Mouse (Mus musculus): ENCODE results near the gene Mob2. TPM values are rescaled to one million over a fixed set of nuclear protein-coding genes. Genes with fewer than 3 reads are reported as not detected.

The Mob2 gene
- polyA plus RNA-seq, 1 experiment = 31.8 TPM

GRCm38 (mm10) chr7:141994121-141994520, 66.7 kb downstream of the Mob2 start:
- no peaks in the 10 kb centered on the region for H3K36me3 ChIP-seq (ENCODE audit: control insufficient read depth, insufficient read depth, low read length)

DNA sequence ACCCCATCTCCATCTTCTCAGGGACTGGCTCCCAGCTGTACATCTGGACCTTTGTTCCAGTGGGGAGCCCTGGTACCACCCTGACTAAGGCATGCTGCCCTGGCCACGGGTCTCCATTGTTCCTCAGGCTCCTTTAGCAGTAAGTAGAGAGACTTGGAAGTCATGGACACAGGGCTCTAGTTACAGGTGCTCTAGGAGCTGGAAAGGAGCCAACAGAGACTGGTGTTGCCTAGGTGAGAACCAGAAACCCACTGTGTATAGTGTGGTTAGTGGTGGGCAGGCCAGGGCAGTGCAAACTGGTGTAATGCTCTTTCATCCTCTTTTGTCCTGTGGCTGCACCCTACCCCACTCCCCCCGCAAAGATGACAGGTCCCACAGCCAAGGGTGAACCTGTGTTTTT, 69.7 kb downstream of the Mob2 start:
- no peaks in the 10 kb centered on the region for H3K27me3 ChIP-seq (ENCODE audit: control insufficient read depth, insufficient read depth, low read length)
- no peaks in the 10 kb centered on the region for H3K36me3 ChIP-seq (ENCODE audit: control insufficient read depth, insufficient read depth, low read length)
- 69% methylated on average over 2 of the region's 2 CpGs for WGBS
- no peak for TF ChIP-seq POLR2A (IDR thresholded peaks at IDR 0.05; ENCODE audit: low read depth, low read length)
- no peak for TF ChIP-seq CTCF (IDR thresholded peaks at IDR 0.05; ENCODE audit: extremely low read depth, insufficient read length, insufficient replicate concordance, low read depth, low read length)
- no peaks in the 10 kb centered on the region; the same call in 1 of the 2 replicates for H3K4me1 ChIP-seq (ENCODE audit: control insufficient read depth, insufficient read depth, insufficient read length, low read length)
- no peak overlapping the region for H3K27ac ChIP-seq (ENCODE audit: insufficient read depth, low read depth, low read length)
- H3K4me3 ChIP-seq (ENCODE audit: low read depth, low read length) = no peak overlapping the region

More at GRCm38 (mm10) chr7:141994121-141994520, 66.7 kb downstream of the Mob2 start:
- no peak overlapping the region for H3K4me3 ChIP-seq (ENCODE audit: low read depth, low read length)
- TF ChIP-seq CTCF (IDR thresholded peaks at IDR 0.05; ENCODE audit: extremely low read depth, insufficient read length, insufficient replicate concordance, low read depth, low read length) (no peak), POLR2A (IDR thresholded peaks at IDR 0.05; ENCODE audit: low read depth, low read length) (no peak)
- H3K27me3 ChIP-seq (ENCODE audit: control insufficient read depth, insufficient read depth, low read length) = no peaks in the 10 kb centered on the region
- H3K27ac ChIP-seq (ENCODE audit: insufficient read depth, low read depth, low read length) = no peak overlapping the region
- no peaks in the 10 kb centered on the region for H3K4me1 ChIP-seq (ENCODE audit: control insufficient read depth, insufficient read depth, insufficient read length, low read length)
- 83% methylated on average over 4 of the region's 4 CpGs for WGBS

DNA sequence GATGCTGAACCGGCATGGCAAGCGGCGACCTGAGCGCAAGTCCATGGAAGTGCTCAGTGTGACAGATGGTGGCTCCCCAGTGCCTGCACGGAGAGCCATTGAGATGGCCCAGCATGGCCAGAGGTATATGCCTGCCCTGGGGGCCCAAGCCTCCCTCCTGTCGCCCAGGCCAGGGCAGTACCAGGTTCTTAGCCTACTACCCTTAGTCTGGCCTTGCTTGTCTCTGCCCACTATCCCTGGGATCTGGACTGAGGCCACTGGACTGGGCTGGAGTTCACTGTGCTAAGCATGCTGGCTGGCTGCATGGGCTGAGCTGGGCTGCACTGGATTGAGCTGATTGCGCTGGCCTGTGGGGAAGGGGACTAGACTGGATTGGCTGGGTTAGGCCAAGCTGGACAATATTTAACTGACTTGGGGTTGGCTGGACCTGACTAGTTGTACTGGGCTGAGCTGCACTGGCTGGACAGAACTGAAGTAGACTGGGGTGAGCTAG, 72.5 kb downstream of the Mob2 start:
- Histone ChIP-seq H3K4me3 (ENCODE audit: low read depth, low read length) (no peak overlapping the region), H3K4me1 (ENCODE audit: control insufficient read depth, insufficient read depth, insufficient read length, low read length) (no peaks in the 10 kb centered on the region; the same call in 1 of the 2 replicates), H3K27ac (ENCODE audit: insufficient read depth, low read depth, low read length) (no peak overlapping the region), H3K27me3 (ENCODE audit: control insufficient read depth, insufficient read depth, low read length) (no peaks in the 10 kb centered on the region), H3K36me3 (ENCODE audit: control insufficient read depth, insufficient read depth, low read length) (no peaks in the 10 kb centered on the region)
- 86% methylated on average over 7 of the region's 7 CpGs for WGBS
- TF ChIP-seq POLR2A (IDR thresholded peaks at IDR 0.05; ENCODE audit: low read depth, low read length) (no peak), CTCF (IDR thresholded peaks at IDR 0.05; ENCODE audit: extremely low read depth, insufficient read length, insufficient replicate concordance, low read depth, low read length) (no peak)

DNA sequence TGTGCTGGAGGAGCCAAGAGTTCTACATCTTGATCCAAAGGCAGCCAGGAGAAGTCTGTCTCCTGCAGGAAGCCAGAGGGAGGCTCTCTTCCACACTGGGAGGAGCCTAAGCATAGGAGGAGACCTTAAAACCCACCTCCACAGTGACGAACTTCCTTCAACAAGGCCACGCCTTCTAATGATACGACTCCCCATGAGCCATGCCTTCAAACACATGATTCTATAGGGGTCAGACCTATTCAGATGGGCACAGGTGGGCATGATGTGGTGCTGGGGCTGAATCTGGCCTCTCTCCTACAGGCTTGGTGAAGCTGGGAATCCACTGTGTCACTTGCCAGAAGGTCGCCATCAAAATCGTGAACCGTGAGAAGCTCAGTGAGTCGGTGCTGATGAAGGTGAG, 79.6 kb downstream of the Mob2 start:
- H3K4me3 ChIP-seq (ENCODE audit: low read depth, low read length) = no peak overlapping the region
- TF ChIP-seq POLR2A (IDR thresholded peaks at IDR 0.05; ENCODE audit: low read depth, low read length) (no peak), CTCF (IDR thresholded peaks at IDR 0.05; ENCODE audit: extremely low read depth, insufficient read length, insufficient replicate concordance, low read depth, low read length) (no peak)
- H3K27ac ChIP-seq (ENCODE audit: insufficient read depth, low read depth, low read length) = no peak overlapping the region
- 78% methylated on average over 7 of the region's 7 CpGs for WGBS
- H3K36me3 ChIP-seq (ENCODE audit: control insufficient read depth, insufficient read depth, low read length) = no peaks in the 10 kb centered on the region
- no peaks in the 10 kb centered on the region for H3K27me3 ChIP-seq (ENCODE audit: control insufficient read depth, insufficient read depth, low read length)
- no peaks in the 10 kb centered on the region for H3K4me1 ChIP-seq (ENCODE audit: control insufficient read depth, insufficient read depth, insufficient read length, low read length)

GRCm38 (mm10) chr7:141979247-141979646, 81.6 kb downstream of the Mob2 start:
- no peak overlapping the region for H3K27ac ChIP-seq (ENCODE audit: insufficient read depth, low read depth, low read length)
- no peaks in the 10 kb centered on the region for H3K36me3 ChIP-seq (ENCODE audit: control insufficient read depth, insufficient read depth, low read length)
- no peak overlapping the region for H3K4me3 ChIP-seq (ENCODE audit: low read depth, low read length)
- H3K4me1 ChIP-seq (ENCODE audit: control insufficient read depth, insufficient read depth, insufficient read length, low read length) = no peaks in the 10 kb centered on the region
- 79% methylated on average over 4 of the region's 4 CpGs for WGBS
- TF ChIP-seq CTCF (IDR thresholded peaks at IDR 0.05; ENCODE audit: extremely low read depth, insufficient read length, insufficient replicate concordance, low read depth, low read length) (no peak), POLR2A (IDR thresholded peaks at IDR 0.05; ENCODE audit: low read depth, low read length) (no peak)
- no peaks in the 10 kb centered on the region for H3K27me3 ChIP-seq (ENCODE audit: control insufficient read depth, insufficient read depth, low read length)

GRCm38 (mm10) chr7:141978003-141978402, 82.9 kb downstream of the Mob2 start:
- no peak for TF ChIP-seq POLR2A (IDR thresholded peaks at IDR 0.05; ENCODE audit: low read depth, low read length)
- TF ChIP-seq CTCF (IDR thresholded peaks at IDR 0.05; ENCODE audit: extremely low read depth, insufficient read length, insufficient replicate concordance, low read depth, low read length) = no peak
- Histone ChIP-seq H3K27me3 (ENCODE audit: control insufficient read depth, insufficient read depth, low read length) (no peaks in the 10 kb centered on the region), H3K27ac (ENCODE audit: insufficient read depth, low read depth, low read length) (no peak overlapping the region), H3K36me3 (ENCODE audit: control insufficient read depth, insufficient read depth, low read length) (no peaks in the 10 kb centered on the region), H3K4me3 (ENCODE audit: low read depth, low read length) (no peak overlapping the region), H3K4me1 (ENCODE audit: control insufficient read depth, insufficient read depth, insufficient read length, low read length) (no peaks in the 10 kb centered on the region)
- 48% methylated on average over 6 of the region's 6 CpGs for WGBS

DNA sequence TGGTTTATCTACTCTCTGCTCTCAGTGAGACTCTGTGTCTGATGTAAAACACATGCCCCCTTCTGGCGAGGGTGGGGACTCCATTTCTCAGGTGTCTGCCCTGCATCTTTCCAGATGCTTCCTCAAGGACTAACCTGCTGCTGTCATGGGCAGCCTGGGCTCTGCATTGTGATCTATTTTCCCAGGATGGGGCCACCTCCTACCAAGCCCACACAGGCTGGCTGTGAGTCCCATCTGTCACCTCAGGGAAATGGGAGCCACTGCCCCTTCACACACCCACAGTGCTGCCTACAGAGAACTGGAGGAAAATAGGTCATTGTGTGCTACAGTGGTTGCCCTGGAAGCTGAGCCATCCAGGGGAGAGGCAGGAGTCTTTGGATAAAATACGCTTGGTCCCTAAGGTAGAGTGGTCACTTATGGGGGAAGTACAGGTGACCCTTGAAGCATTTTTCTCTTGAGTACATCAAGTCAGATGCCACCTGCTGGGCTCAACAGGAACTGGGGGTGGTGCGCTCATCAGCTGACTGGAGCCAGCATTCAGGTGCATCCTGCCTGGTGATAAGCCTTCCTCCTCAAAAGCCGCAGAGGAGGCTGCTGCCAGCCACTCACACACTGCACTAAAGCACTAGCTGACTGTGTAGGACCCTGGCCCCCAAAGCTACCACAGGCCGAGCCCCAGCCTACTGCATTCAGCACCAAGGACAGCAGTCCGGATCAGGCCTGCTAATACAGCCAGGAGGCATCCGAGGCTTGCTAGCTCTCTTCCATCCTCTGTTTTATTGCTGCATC, 87.8 kb downstream of the Mob2 start:
- TF ChIP-seq POLR2A (IDR thresholded peaks at IDR 0.05; ENCODE audit: low read depth, low read length) = no peak
- peak; percentile 56; the same call in 1 of the 2 replicates for TF ChIP-seq CTCF (IDR thresholded peaks at IDR 0.05; ENCODE audit: extremely low read depth, insufficient read length, insufficient replicate concordance, low read depth, low read length)
- H3K4me1 ChIP-seq (ENCODE audit: control insufficient read depth, insufficient read depth, insufficient read length, low read length) = no peaks in the 10 kb centered on the region
- H3K36me3 ChIP-seq (ENCODE audit: control insufficient read depth, insufficient read depth, low read length) = no peaks in the 10 kb centered on the region
- no peak overlapping the region for H3K4me3 ChIP-seq (ENCODE audit: low read depth, low read length)
- WGBS = 20% methylated on average over 7 of the region's 7 CpGs
- H3K27ac ChIP-seq (ENCODE audit: insufficient read depth, low read depth, low read length) = no peak overlapping the region
- H3K27me3 ChIP-seq (ENCODE audit: control insufficient read depth, insufficient read depth, low read length) = no peaks in the 10 kb centered on the region
